Mouse (Mus musculus): ENCODE measurements around the gene Sp3. TPM values are rescaled to one million over a fixed set of nuclear protein-coding genes. Genes with fewer than 3 reads are reported as not detected.
"Not testable (repeated sequence)": the region's sequence is repeated elsewhere in the genome, so short reads cannot be mapped to it uniquely, and the experiment has no call there.

The Sp3 gene
- polyA plus RNA-seq (2014; fragmentation: Nextera tagmentation; extraction: Ambion mirVana): 78.9 and 88.0 TPM in 2 replicates

DNA sequence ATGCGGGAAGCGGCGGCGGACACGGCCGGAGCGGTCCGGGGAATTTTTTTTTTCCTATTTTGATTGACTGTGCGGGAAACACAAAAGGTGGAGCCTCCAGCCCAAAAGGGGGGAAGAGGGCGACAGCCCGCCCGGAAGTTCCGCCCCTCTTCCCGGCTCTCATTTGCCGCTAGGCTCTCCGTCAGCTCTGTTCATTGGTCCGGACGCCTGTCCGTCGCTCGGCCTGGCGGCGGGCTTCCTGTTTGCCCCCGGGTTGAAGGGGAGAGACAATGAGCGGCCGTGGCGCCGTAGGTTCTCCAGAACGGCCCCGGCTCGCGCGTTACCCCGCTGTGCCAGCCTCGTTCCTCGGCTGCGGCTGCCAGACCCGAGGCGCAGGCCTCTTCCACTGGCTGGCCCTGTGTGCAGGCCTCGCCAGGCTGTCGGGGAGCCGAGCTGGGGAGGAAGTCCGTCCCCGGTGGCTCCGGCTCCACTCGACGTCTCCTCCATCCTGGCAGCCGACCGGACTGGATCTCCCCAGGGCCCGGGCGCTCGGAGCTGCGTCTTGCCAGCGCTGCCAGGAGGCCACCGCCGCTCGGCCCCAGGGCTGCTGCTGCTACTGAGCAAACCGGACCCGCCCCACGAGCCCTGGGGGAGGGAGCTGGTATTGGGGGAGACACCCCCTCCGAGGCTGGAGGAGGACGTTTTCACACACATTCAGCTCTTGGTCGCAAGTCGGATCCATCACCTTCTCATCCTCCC lies at the start of gene Sp3:
Gene Sp3 (minus strand): TSS at position 110 of the 738 bp plus-strand sequence.
- no peaks in the 10 kb centered on the region for H3K27me3 ChIP-seq (ENCODE audit: control insufficient read depth, insufficient read depth, low read length)
- H3K27ac ChIP-seq (replicated peaks; ENCODE audit: low read depth, low read length): peak within 1 kb of the TSS; percentile 100
- H3K4me2 ChIP-seq (ENCODE audit: low read depth, low read length): peak within 1 kb of the TSS; percentile 74
- DNase-seq (ENCODE audit: low spot score) (peak; percentile 98), ATAC-seq (replicated peaks; ENCODE audit: insufficient number of reproducible peaks, low FRiP score, low TSS enrichment, low read depth) (peak; percentile 87)
- H3K9ac ChIP-seq (replicated peaks; ENCODE audit: low read length): peak within 1 kb of the TSS; percentile 98
- under 1% methylated on average over 50 of the region's 64 CpGs for WGBS
- H3K4me3 ChIP-seq (ENCODE audit: low read depth, low read length): peak within 1 kb of the TSS; percentile 75
- no peaks in the 10 kb centered on the region for H3K4me1 ChIP-seq (ENCODE audit: control insufficient read depth, insufficient read depth, low read length)
- H3K9me3 ChIP-seq (replicated peaks; ENCODE audit: control insufficient read depth, low read length): no peaks in the 10 kb centered on the region
- no peaks in the 10 kb centered on the region for H3K36me3 ChIP-seq (replicated peaks; ENCODE audit: control insufficient read depth, insufficient read depth, low read depth, low read length)

DNA sequence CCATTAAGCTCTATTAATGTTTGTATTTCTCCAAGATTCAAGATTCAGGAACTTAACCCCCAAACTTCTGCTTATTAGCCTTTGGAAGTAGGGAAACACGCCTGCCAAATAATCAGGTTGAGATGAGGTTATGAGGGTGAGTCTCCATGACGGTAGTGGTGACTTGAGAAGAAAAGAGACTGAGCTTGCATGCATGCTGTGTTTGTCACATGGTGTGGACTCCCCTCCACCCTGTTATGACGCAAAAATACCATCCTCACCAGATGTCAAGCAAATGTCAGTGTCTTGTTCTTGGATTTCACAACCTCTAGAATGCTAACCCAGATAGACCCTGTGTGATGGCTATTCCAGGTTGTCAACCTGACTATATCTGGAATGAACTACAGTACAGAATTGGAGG lies 49.6 kb upstream of the Sp3 start:
- DNase-seq (ENCODE audit: low spot score) (no peak), ATAC-seq (replicated peaks; ENCODE audit: insufficient number of reproducible peaks, low FRiP score, low TSS enrichment, low read depth) (no peak)
- Histone ChIP-seq H3K4me1 (ENCODE audit: control insufficient read depth, insufficient read depth, low read length) (no peaks in the 10 kb centered on the region), H3K4me2 (ENCODE audit: low read depth, low read length) (no peak overlapping the region), H3K27ac (replicated peaks; ENCODE audit: low read depth, low read length) (no peak overlapping the region), H3K4me3 (ENCODE audit: low read depth, low read length) (no peak overlapping the region), H3K9me3 (replicated peaks; ENCODE audit: control insufficient read depth, low read length) (no peaks in the 10 kb centered on the region), H3K9ac (replicated peaks; ENCODE audit: low read length) (no peak overlapping the region), H3K27me3 (ENCODE audit: control insufficient read depth, insufficient read depth, low read length) (no peaks in the 10 kb centered on the region), H3K36me3 (replicated peaks; ENCODE audit: control insufficient read depth, insufficient read depth, low read depth, low read length) (no peaks in the 10 kb centered on the region)
- 90% methylated on average over 3 of the region's 3 CpGs for WGBS

DNA sequence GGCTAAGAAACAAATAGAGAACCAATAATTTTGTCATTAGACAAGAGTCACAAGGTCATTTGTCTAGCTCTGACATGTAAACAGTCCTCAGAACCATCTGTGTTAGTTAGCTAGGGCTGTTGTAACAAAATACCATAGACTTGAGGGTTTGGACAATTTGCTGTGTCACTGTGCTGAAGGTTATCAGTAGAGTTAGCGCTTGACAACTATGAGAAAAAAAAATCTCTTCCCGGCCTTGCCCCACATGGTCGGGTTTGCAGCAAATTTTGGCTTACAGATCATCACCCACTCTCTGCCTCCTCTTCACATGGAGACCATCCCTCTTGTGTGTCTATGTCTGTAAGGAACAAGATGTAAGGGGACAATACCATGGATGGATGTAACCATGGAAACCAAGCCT lies 47.8 kb upstream of the Sp3 start:
- Histone ChIP-seq H3K36me3 (replicated peaks; ENCODE audit: control insufficient read depth, insufficient read depth, low read depth, low read length) (no peaks in the 10 kb centered on the region), H3K4me3 (ENCODE audit: low read depth, low read length) (no peak overlapping the region), H3K4me1 (ENCODE audit: control insufficient read depth, insufficient read depth, low read length) (no peaks in the 10 kb centered on the region), H3K27me3 (ENCODE audit: control insufficient read depth, insufficient read depth, low read length) (no peaks in the 10 kb centered on the region), H3K9me3 (replicated peaks; ENCODE audit: control insufficient read depth, low read length) (no peaks in the 10 kb centered on the region), H3K27ac (replicated peaks; ENCODE audit: low read depth, low read length) (no peak overlapping the region), H3K4me2 (ENCODE audit: low read depth, low read length) (no peak overlapping the region), H3K9ac (replicated peaks; ENCODE audit: low read length) (no peak overlapping the region)
- no peak for DNase-seq (ENCODE audit: low spot score)
- ATAC-seq (replicated peaks; ENCODE audit: insufficient number of reproducible peaks, low FRiP score, low TSS enrichment, low read depth): no peak
- WGBS: 60% methylated on average over 3 of the region's 3 CpGs

DNA sequence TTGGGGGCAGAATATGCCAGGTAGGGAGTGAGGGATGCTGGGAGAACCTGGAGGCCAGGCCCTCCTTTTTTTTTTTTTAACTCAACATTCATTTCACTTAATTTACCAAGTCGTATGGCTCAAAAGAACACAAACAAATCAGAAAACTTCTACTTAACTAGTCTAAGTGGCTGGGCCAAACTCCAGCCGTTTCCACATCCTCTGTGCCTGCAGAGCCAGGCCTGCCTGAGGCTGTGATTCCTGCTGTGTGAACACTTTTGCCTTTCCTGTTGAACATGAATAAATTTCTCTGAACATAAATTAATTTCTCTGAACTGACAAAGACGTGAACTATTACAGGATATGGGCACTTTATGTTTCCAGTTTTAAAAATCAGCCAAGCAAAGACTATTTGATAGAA lies 46.9 kb upstream of the Sp3 start:
- DNase-seq (ENCODE audit: low spot score): no peak
- no peak for ATAC-seq (replicated peaks; ENCODE audit: insufficient number of reproducible peaks, low FRiP score, low TSS enrichment, low read depth)
- no peak overlapping the region for H3K9ac ChIP-seq (replicated peaks; ENCODE audit: low read length)
- no peaks in the 10 kb centered on the region for H3K36me3 ChIP-seq (replicated peaks; ENCODE audit: control insufficient read depth, insufficient read depth, low read depth, low read length)
- no peaks in the 10 kb centered on the region for H3K4me1 ChIP-seq (ENCODE audit: control insufficient read depth, insufficient read depth, low read length)
- H3K4me3 ChIP-seq (ENCODE audit: low read depth, low read length): no peak overlapping the region
- no peak overlapping the region for H3K4me2 ChIP-seq (ENCODE audit: low read depth, low read length)
- no peak overlapping the region for H3K27ac ChIP-seq (replicated peaks; ENCODE audit: low read depth, low read length)
- 32% methylated on average over 3 of the region's 3 CpGs for WGBS
- H3K9me3 ChIP-seq (replicated peaks; ENCODE audit: control insufficient read depth, low read length): no peaks in the 10 kb centered on the region
- H3K27me3 ChIP-seq (ENCODE audit: control insufficient read depth, insufficient read depth, low read length): no peaks in the 10 kb centered on the region

DNA sequence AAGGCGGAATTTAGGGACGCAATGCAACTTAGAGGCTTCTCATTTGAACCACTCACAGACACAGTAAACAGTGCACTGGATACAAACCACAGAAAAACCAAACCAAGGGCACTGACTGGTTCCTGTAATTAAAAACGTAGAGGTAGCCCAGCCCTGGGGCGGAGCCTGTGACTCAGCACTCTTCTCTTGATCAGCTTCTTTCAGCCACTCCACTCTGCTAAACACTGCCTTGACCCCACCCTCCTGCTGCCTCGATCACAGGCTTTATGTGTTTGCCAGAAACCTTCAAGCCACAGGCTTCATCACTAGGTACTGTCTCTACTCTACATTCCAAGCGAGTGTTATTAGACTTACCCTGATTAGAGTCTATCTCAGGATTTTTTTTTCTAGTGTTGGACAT lies 43.6 kb upstream of the Sp3 start:
- no peak overlapping the region for H3K4me3 ChIP-seq (ENCODE audit: low read depth, low read length)
- no peak overlapping the region for H3K27ac ChIP-seq (replicated peaks; ENCODE audit: low read depth, low read length)
- no peaks in the 10 kb centered on the region for H3K27me3 ChIP-seq (ENCODE audit: control insufficient read depth, insufficient read depth, low read length)
- no peaks in the 10 kb centered on the region for H3K4me1 ChIP-seq (ENCODE audit: control insufficient read depth, insufficient read depth, low read length)
- no peaks in the 10 kb centered on the region for H3K9me3 ChIP-seq (replicated peaks; ENCODE audit: control insufficient read depth, low read length)
- WGBS: 43% methylated on average over 6 of the region's 6 CpGs
- no peak overlapping the region for H3K9ac ChIP-seq (replicated peaks; ENCODE audit: low read length)
- ATAC-seq (replicated peaks; ENCODE audit: insufficient number of reproducible peaks, low FRiP score, low TSS enrichment, low read depth): no peak
- no peak for DNase-seq (ENCODE audit: low spot score)
- H3K36me3 ChIP-seq (replicated peaks; ENCODE audit: control insufficient read depth, insufficient read depth, low read depth, low read length): no peaks in the 10 kb centered on the region
- H3K4me2 ChIP-seq (ENCODE audit: low read depth, low read length): no peak overlapping the region

DNA sequence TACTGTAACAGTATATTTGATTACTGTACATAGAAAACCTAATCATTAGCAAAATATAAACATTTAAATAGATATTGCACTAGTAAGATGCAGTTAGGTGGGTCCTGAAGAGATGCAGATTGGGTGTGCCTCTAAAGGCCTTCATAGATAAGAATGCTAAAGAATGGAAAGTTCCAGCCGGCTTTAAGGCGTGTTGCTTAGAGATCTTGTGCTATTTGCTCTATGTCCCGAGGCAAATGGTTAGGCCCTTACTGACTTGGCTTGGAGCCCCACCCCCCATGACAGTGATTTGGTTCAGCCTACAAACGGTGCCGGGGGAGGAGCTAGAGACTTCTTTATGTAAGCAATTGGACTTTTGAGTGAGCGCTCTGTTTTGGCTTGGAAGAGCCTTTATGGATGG lies 40.8 kb upstream of the Sp3 start:
- H3K9ac ChIP-seq (replicated peaks; ENCODE audit: low read length): no peak overlapping the region
- ATAC-seq (replicated peaks; ENCODE audit: insufficient number of reproducible peaks, low FRiP score, low TSS enrichment, low read depth) (no peak), DNase-seq (ENCODE audit: low spot score) (no peak)
- H3K9me3 ChIP-seq (replicated peaks; ENCODE audit: control insufficient read depth, low read length): no peaks in the 10 kb centered on the region
- no peaks in the 10 kb centered on the region for H3K27me3 ChIP-seq (ENCODE audit: control insufficient read depth, insufficient read depth, low read length)
- no peaks in the 10 kb centered on the region for H3K4me1 ChIP-seq (ENCODE audit: control insufficient read depth, insufficient read depth, low read length)
- WGBS: 85% methylated on average over 6 of the region's 6 CpGs
- H3K27ac ChIP-seq (replicated peaks; ENCODE audit: low read depth, low read length): no peak overlapping the region
- no peaks in the 10 kb centered on the region for H3K36me3 ChIP-seq (replicated peaks; ENCODE audit: control insufficient read depth, insufficient read depth, low read depth, low read length)
- no peak overlapping the region for H3K4me2 ChIP-seq (ENCODE audit: low read depth, low read length)
- H3K4me3 ChIP-seq (ENCODE audit: low read depth, low read length): no peak overlapping the region

DNA sequence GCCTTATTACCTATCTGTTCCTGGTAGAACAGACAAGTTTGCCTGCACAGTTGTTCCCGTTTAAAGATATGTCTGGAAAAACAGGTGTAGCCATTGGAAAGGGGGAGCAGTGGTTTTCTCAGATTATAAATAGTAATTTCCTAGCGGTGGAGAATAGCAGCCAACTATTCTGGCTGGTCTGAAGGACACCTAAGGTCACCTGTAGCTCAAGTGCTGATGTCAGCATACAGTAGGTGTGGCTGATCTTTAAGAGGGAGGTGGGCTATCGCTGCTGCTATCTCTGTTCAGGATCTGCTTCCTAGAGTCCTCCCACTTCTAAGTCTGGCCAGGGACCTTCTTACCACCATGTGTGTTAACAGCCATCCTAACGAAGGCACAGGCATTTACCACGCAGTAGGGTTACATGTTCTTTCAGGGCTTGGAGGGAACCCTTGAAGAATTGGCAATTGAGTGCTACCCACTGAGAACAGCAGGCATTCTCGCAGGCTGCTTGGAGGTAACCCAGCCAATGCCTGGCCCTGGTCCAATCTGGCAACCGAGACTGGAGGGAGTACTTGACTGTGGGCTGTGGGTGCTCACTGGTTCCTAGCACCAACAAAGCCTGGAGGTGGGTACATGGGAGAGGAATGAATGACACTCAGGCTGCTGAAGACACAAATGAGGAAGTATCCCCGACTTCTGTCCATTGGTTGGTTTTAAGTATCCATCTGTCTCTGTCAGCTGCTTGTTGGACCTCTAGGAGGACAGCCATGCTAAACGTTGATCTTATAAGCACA lies 39.3 kb upstream of the Sp3 start:
- Histone ChIP-seq H3K36me3 (replicated peaks; ENCODE audit: control insufficient read depth, insufficient read depth, low read depth, low read length) (no peaks in the 10 kb centered on the region), H3K4me3 (ENCODE audit: low read depth, low read length) (no peak overlapping the region), H3K27me3 (ENCODE audit: control insufficient read depth, insufficient read depth, low read length) (no peaks in the 10 kb centered on the region), H3K27ac (replicated peaks; ENCODE audit: low read depth, low read length) (no peak overlapping the region), H3K4me2 (ENCODE audit: low read depth, low read length) (no peak overlapping the region), H3K9ac (replicated peaks; ENCODE audit: low read length) (no peak overlapping the region), H3K9me3 (replicated peaks; ENCODE audit: control insufficient read depth, low read length) (no peaks in the 10 kb centered on the region), H3K4me1 (ENCODE audit: control insufficient read depth, insufficient read depth, low read length) (no peaks in the 10 kb centered on the region)
- 82% methylated on average over 9 of the region's 9 CpGs for WGBS
- ATAC-seq (replicated peaks; ENCODE audit: insufficient number of reproducible peaks, low FRiP score, low TSS enrichment, low read depth) (no peak), DNase-seq (ENCODE audit: low spot score) (no peak)

DNA sequence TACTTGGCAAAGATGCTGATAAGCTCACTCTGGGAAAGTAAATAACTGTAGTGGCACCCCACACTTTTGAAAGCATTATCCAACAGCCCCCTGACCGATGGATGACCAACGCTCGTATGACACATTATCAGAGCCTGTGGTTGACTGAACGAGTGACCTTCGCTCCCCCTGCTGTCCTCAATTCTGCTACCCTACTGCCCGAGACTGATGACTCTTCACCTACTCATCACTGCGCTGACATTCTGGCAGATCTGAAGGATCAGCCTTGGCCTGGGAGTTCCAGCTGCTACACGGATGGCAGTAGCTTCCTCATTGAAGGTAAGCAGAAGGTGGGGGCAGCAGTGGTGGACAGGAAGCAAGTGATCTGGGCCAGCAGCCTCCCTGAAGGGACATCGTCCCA lies 33.8 kb upstream of the Sp3 start:
- ATAC-seq (replicated peaks; ENCODE audit: insufficient number of reproducible peaks, low FRiP score, low TSS enrichment, low read depth); H3K27ac ChIP-seq (replicated peaks; ENCODE audit: low read depth, low read length); H3K27me3 ChIP-seq (ENCODE audit: control insufficient read depth, insufficient read depth, low read length); H3K4me2 ChIP-seq (ENCODE audit: low read depth, low read length); H3K4me1 ChIP-seq (ENCODE audit: control insufficient read depth, insufficient read depth, low read length); H3K36me3 ChIP-seq (replicated peaks; ENCODE audit: control insufficient read depth, insufficient read depth, low read depth, low read length); H3K9me3 ChIP-seq (replicated peaks; ENCODE audit: control insufficient read depth, low read length); H3K4me3 ChIP-seq (ENCODE audit: low read depth, low read length); DNase-seq (ENCODE audit: low spot score); H3K9ac ChIP-seq (replicated peaks; ENCODE audit: low read length): not testable (repeated sequence)
- 87% methylated on average over 9 of the region's 9 CpGs for WGBS
